Mouse (Mus musculus): ENCODE data around the gene Polr3gl. TPM values are rescaled to one million over a fixed set of nuclear protein-coding genes. Genes with fewer than 3 reads are reported as not detected.
A peak's percentile ranks its signal among the peaks of the same experiment; 100 is the strongest.

Gene Polr3gl
- polyA plus RNA-seq, 1 experiment from 2014 or later: 40.7 TPM

DNA sequence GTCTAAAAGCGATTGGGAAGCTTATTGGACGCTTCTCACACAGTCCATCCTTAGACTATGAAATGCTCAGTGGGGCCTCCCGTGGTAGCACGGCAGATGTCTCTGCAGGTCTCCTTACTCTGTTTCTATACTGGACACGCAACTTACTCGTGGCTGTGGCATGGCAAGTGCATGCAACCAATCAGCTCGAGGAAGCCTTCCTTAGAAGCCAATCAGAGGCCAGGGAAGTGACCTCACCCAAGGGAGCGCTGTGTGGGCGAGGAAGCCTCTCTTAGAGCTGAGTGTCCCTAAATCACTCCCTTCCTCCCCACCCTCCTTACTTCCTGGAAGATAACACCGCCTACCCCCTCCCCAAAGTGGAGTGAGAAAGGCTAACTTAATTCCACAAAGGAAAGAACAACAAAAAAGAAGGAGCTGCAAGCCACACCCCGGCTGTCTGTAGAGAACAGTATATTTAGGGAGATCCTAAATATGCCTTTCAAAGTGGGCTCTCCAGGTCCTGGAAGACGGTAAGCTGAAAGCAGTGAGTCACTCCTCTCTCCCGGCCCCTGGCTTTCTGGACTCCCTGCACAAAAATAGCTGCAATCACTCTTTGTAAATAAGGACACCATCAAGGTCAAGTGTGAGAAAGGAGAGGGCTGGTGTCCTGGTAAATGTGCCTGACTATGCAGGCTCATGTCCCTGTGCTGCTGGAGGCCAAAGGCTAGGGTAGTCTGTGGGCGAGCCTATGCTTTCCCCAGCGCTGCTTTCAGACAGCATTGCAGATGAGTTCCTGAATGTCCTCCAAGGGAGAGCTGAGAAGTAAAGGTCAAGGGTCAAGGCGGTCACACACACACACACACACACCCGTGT is 17.1 kb downstream of the Polr3gl start, which contains the start of gene Gm16253:
Gene Gm16253 (plus strand): TSS at position 295 of the 852 bp plus-strand sequence.
- Histone ChIP-seq H3K27me3 (peaks cover 12% of the 10 kb centered on the region), H3K36me3 (replicated peaks) (no peaks in the 10 kb centered on the region), H3K27ac (peak within 1 kb of the TSS; percentile 59), H3K9me3 (no peaks in the 10 kb centered on the region), H3K4me2 (peak within 1 kb of the TSS; percentile 34), H3K4me1 (peaks cover 26% of the 10 kb centered on the region), H3K4me3 (replicated peaks) (no peak within 1 kb of the TSS; the same call in 1 of the 2 replicates), H3K9ac (no peak within 1 kb of the TSS)
- ATAC-seq (ENCODE audit: low FRiP score): peak; percentile 87
- WGBS: 38% methylated on average over 17 of the region's 17 CpGs

DNA sequence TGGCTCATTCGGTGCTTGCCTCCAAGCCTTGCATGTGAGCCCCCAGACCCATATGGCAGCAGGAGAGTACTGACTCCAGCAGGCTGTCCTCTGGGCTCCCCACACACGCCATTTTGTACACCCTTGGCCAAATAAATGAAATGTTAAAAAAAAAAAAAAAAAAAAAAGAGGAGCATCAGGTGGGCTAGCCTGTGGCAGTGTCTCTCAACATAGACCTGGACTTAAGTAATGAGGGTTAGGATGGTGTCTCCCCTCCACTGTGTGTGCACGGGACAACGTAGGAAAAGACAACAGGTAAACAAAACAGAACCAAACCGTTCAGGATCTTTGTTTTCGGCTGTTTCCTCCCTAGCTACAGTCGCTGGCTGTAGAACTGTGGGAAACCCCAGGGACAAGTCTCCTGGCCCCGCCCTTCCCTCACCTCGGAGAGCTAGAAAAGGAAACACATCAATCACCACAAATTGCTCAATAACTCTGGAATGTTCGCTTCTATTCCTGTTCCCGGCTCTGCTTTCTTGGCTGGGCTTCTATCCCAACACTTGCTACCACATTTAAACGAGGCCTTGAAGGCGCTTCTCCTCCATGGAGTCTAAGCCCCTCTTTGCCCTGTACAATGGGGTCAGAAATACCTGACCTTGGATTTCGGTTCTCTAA is 17.8 kb downstream of the Polr3gl start:
- H3K4me1 ChIP-seq: peaks cover 26% of the 10 kb centered on the region
- no peak overlapping the region; the same call in 1 of the 2 replicates for H3K4me3 ChIP-seq (replicated peaks)
- peak overlapping the region; percentile 34 for H3K4me2 ChIP-seq
- no peak overlapping the region for H3K9ac ChIP-seq
- 71% methylated on average over 14 of the region's 14 CpGs for WGBS
- peaks cover 4% of the 10 kb centered on the region for H3K27me3 ChIP-seq
- no peaks in the 10 kb centered on the region for H3K36me3 ChIP-seq (replicated peaks)
- peak overlapping the region; percentile 59 for H3K27ac ChIP-seq
- no peaks in the 10 kb centered on the region for H3K9me3 ChIP-seq
- 0 out of 2 replicates have a peak, but pooled peaks have one; percentile 1 for ATAC-seq (ENCODE audit: low FRiP score)

DNA sequence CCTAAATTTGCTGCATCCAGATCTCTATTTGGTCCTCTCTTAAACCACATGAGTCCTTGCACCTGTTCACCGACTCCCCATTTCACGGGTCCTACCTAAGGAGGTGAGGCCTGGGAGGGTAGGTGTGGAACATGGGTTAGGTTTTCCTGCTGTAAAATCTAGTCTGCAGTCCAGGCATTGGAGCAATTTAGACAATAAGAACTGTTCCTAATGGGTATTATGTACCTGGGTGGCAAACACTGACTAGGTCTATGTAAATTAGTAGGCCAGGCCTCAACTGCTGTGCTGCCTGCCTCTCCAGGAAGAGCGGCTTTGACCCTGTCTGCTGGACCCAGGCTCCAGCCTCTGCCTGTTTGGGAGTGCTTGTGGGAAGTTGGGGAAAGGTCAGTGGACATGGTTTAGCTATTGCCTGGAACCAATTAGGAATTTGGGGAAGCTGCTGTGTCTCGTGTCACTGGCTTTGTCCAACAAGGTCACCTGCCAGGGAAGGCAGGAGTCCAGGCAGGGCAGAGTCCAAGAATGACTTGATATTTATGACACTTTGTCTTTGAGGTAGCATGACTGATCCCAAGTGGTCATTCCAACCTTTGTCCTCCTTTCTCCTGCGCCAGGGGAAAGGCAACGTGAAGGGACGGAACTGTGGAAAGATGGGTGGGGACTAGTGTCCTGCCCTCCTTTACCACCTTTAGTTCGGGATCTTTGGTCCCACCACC is 18.6 kb downstream of the Polr3gl start:
- Histone ChIP-seq H3K4me2 (no peak overlapping the region), H3K4me1 (peaks cover 19% of the 10 kb centered on the region), H3K9me3 (no peaks in the 10 kb centered on the region), H3K4me3 (replicated peaks) (no peak overlapping the region), H3K36me3 (replicated peaks) (no peaks in the 10 kb centered on the region), H3K27ac (no peak overlapping the region), H3K27me3 (no peaks in the 10 kb centered on the region; the same call in 1 of the 2 replicates), H3K9ac (no peak overlapping the region)
- 92% methylated on average over 8 of the region's 8 CpGs for WGBS
- ATAC-seq (ENCODE audit: low FRiP score): no peak

DNA sequence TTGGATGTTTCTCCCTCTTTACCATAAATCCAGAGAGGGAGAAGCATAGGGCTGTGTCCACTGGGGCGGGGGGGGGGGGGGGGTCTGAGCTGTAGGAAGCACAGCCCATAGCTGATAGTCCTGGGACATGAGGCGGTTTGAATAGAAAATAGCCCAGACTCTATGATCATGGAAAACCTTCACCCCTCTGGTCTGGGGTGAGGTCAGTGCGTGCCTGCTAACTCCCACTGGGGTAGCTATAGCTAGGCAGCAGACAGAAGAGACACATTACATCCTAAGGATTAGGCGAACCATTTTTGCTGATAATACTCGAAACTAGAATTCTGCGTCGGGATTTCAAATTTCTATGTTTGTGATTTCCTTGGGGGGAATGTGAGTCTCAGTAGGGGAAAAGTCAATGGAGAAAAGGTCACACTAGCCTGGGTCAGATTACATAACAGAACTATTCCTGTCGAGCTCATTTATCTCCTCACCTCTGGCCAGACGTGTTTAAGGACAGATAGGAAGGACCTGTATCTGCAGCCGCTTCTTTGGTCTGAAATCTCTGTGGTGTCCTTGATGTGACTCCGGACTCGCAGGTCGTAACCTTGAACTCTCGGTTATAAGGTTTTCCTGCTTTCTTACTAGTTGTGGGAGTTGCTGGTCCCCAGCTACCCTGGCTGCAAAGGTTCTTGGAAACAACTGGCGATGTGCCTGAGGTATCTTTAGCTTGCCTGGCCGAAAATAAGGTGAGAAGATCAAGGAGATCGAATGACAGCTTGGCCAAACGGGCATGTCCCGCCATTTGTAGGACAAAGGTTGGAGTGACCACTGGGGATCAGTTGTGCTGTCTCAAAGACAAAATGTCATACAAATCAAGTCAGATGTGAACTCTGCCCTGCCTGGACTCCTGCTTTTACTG is 20.1 kb downstream of the Polr3gl start:
- ATAC-seq (ENCODE audit: low FRiP score): no peak
- Histone ChIP-seq H3K9ac (no peak overlapping the region), H3K27me3 (no peaks in the 10 kb centered on the region; the same call in 1 of the 2 replicates), H3K36me3 (replicated peaks) (no peaks in the 10 kb centered on the region), H3K4me3 (replicated peaks) (no peak overlapping the region), H3K27ac (no peak overlapping the region), H3K4me1 (peaks cover 15% of the 10 kb centered on the region), H3K9me3 (no peaks in the 10 kb centered on the region), H3K4me2 (no peak overlapping the region)
- 83% methylated on average over 19 of the region's 19 CpGs for WGBS

DNA sequence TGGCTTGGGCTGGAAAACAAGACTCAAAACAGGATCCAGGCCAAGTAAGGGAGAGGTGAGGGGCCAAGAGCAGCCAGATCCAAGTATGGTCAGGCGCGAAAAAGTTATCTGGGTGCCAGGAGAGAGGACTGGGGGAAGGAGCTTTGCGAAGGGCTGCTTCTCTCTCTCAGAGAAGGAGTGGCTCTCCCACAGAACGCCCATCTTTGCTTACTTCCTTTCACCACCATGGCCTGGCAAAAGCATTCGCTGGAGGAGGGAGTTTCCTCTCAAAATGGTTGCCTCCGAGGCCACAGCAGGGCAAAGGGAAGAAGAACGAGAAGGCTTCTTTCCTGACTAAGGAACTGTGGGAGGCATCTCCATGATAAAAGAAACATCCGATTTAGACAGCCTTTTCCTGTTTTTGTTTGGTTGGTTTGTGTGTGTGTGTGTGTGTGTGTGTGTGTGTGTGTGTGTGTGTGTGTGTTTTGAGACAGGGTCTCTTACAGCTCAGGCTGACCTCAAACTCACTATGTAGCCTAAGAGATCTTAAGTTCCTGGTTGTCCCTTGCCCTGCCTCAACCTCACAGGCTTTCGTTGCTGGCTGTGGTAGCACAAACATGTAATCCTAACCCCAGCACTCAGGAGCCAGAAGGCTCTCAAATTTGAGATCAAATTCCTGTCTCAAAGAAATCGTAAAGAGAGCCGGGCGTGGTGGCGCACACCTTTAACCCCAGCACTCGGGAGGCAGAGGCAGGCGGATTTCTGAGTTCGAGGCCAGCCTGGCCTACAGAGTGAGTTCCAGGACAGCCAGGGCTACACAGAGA is 21.9 kb downstream of the Polr3gl start:
- Histone ChIP-seq H3K4me2 (no peak overlapping the region), H3K9me3 (no peaks in the 10 kb centered on the region), H3K4me3 (replicated peaks) (no peak overlapping the region), H3K27me3 (no peaks in the 10 kb centered on the region; the same call in 1 of the 2 replicates), H3K27ac (no peak overlapping the region), H3K4me1 (peaks cover 10% of the 10 kb centered on the region), H3K9ac (no peak overlapping the region), H3K36me3 (replicated peaks) (no peaks in the 10 kb centered on the region)
- 85% methylated on average over 16 of the region's 16 CpGs for WGBS
- no peak for ATAC-seq (ENCODE audit: low FRiP score)

DNA sequence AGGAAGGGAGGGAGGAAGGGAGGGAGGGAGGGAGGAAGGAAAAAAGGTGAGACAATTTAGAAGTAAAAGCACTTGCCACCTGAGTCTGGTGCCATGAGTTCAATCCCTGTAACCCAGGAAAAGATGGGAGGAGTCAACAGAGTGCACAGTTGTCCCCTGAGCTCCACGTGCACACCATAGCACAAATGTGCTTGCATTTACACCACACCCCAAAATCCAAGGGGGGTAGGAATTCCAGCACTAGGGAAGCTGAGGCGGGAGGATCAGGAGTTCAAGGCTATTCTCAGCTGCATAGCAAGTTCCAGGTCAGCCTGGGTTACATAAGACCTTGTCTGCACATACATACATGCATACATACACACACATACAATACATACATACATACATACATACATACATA is 22.6 kb downstream of the Polr3gl start:
- Histone ChIP-seq H3K9me3 (no peaks in the 10 kb centered on the region), H3K27me3 (no peaks in the 10 kb centered on the region; the same call in 1 of the 2 replicates), H3K4me3 (replicated peaks) (no peak overlapping the region), H3K27ac (no peak overlapping the region), H3K4me2 (no peak overlapping the region), H3K4me1 (peaks cover 3% of the 10 kb centered on the region), H3K9ac (no peak overlapping the region), H3K36me3 (replicated peaks) (no peaks in the 10 kb centered on the region)
- WGBS: 83% methylated on average over 2 of the region's 2 CpGs
- no peak for ATAC-seq (ENCODE audit: low FRiP score)

DNA sequence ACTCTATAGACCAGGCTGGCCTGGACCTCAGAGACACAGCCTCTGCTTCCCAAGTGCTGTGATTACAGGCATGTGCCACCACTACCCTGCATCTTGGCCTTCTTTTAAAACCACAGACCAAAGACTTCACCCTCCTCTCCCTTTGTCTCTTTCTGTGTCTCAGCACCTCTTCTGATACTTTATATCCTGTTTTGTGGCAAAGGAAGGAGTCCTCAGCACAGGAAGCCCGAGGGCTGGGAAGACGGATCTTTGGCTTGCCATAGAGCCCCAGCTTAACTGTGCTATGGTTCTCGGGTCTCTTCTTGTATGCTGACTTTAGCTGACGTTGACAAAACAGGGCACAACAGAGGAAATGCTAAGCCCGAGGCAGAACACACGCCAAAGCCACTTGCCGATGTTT is 23.3 kb downstream of the Polr3gl start:
- no peak for ATAC-seq (ENCODE audit: low FRiP score)
- Histone ChIP-seq H3K9ac (no peak overlapping the region), H3K4me2 (no peak overlapping the region), H3K36me3 (replicated peaks) (no peaks in the 10 kb centered on the region), H3K9me3 (no peaks in the 10 kb centered on the region), H3K27ac (no peak overlapping the region), H3K4me1 (no peaks in the 10 kb centered on the region), H3K27me3 (no peaks in the 10 kb centered on the region; the same call in 1 of the 2 replicates), H3K4me3 (replicated peaks) (no peak overlapping the region)
- WGBS: 76% methylated on average over 7 of the region's 7 CpGs

DNA sequence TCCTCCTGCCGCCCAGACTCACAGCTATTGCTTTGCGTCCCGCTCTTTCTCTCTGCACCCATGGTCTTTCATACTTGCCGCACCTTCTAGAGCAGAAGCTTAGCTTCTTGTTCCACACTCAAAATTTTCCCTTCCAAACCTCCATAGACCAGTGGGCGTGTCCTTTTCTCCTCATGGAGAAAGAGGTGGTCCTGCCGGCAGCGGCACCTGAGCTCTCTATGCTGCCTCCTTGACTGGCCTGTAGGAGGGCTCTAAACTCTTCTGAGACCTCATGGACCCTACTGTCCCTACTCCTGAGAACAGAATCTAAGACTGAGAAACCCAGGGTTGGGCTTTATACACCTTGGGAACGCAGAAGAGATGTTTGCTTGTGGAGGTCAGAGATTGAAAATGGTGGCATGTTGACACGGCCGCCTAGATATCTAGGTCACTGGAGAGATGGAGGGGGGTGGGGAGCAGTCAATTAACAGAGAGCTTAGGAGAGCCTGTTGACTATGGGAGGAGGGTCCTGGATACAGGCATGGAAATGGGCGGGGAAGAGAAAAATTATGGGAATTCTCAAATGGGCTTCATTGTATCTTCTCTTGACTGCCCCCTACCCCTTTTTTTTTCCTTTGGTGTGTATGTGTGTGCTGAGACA is 23.9 kb downstream of the Polr3gl start:
- H3K27me3 ChIP-seq: no peaks in the 10 kb centered on the region; the same call in 1 of the 2 replicates
- H3K9ac ChIP-seq: no peak overlapping the region
- 91% methylated on average over 11 of the region's 11 CpGs for WGBS
- H3K36me3 ChIP-seq (replicated peaks): no peaks in the 10 kb centered on the region
- no peak overlapping the region for H3K4me2 ChIP-seq
- no peak for ATAC-seq (ENCODE audit: low FRiP score)
- H3K9me3 ChIP-seq: no peaks in the 10 kb centered on the region
- no peak overlapping the region for H3K4me3 ChIP-seq (replicated peaks)
- no peaks in the 10 kb centered on the region for H3K4me1 ChIP-seq
- no peak overlapping the region for H3K27ac ChIP-seq

DNA sequence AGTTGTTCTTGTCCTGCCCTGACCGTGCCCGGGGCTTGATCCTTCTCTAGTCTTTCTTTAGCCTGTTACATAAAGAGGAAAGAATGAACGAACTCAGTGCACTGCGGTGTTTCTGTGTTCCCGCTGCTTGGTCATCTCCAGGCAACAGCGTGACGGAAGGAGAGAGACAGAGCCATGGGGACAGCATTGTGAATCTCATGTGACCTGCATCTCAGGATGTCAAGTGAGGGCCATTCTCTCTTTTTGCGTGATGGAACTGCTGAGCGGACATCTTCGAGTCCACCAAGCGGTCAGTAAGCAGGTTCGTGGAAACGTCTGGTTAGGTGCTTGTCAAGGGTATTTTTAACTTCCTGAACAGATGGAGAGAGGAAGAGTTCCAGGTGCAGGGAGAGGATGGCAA is 24.5 kb downstream of the Polr3gl start:
- no peak overlapping the region for H3K9ac ChIP-seq
- no peak for ATAC-seq (ENCODE audit: low FRiP score)
- no peaks in the 10 kb centered on the region for H3K4me1 ChIP-seq
- 92% methylated on average over 13 of the region's 13 CpGs for WGBS
- no peak overlapping the region for H3K27ac ChIP-seq
- no peak overlapping the region for H3K4me2 ChIP-seq
- H3K27me3 ChIP-seq: no peaks in the 10 kb centered on the region; the same call in 1 of the 2 replicates
- no peaks in the 10 kb centered on the region for H3K9me3 ChIP-seq
- H3K36me3 ChIP-seq (replicated peaks): no peaks in the 10 kb centered on the region
- H3K4me3 ChIP-seq (replicated peaks): no peak overlapping the region

DNA sequence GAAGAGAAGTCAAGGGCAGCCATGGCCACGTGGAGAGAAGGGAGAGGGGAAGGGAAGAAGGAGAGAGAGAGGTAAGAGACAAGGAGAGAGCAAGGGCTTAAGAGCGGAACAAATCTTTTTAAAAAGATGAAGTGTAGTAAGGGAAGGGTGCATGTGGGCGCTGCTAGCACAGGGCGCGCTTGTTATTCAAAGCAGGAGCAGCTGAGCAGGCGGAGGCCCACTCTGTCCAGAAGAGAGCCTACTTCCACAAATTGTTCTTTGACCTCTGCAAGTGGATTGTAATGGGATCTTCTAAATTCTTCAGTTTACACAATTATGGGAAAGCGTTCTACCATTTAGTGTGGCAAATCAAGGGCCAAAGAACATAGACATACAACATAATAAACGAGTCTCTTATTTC is 25.4 kb downstream of the Polr3gl start:
- WGBS: 81% methylated on average over 8 of the region's 8 CpGs
- Histone ChIP-seq H3K4me2 (no peak overlapping the region), H3K9me3 (no peaks in the 10 kb centered on the region), H3K36me3 (replicated peaks) (no peaks in the 10 kb centered on the region), H3K27ac (no peak overlapping the region), H3K27me3 (no peaks in the 10 kb centered on the region; the same call in 1 of the 2 replicates), H3K4me1 (no peaks in the 10 kb centered on the region), H3K9ac (no peak overlapping the region), H3K4me3 (replicated peaks) (no peak overlapping the region)
- ATAC-seq (ENCODE audit: low FRiP score): no peak

Data from forebrain, embryonic 12.5 days (tissue).